Mouse (Mus musculus): ENCODE data around the gene Olfr974.
A peak's percentile ranks its signal among the peaks of the same experiment; 100 is the strongest.
"Not testable (repeated sequence)": the region's sequence is repeated elsewhere in the genome, so short reads cannot be mapped to it uniquely, and the experiment has no call there.

Olfr974 gene

DNA sequence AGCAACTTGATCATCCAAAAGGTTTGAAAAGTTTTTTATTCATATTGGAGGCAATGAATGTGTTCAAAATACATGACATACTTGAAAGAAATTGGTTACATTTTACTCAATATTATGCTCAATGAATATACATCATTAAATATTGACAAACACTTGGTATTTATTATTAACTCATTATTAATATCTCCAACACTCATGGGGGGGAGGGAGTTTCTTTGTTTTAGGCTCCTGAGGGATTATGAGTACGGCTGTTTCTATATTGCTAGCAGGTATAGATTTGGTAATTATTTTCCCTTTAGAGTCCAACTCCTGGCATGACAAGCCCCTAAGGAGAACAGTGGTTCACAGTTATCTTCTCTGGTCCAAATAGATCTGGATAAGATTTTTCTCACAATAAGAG, at the start of gene Olfr974:
Gene Olfr974 (plus strand): TSS at position 301 of the 400 bp plus-strand sequence.
- DNase-seq (ENCODE audit: low spot score) = no peak

DNA sequence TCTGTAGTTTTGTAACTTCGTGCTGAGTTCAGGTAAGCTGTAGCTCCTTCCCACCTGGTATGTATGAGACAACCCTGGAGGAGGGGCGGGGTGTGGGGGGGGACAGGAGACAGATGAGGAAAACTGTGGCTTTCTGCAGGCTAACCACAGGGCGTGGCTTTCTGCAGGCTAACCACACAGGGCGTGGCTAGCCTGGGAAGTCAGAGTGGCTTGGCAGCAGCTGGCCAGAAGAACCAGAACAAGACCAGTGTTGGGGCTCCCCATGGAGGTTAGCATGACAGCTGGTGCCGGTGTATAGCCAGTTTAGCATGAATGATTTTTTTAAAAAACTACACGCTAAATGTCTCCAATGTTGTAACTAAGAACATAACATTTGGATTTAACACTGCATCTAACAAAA, 32.2 kb upstream of the Olfr974 start:
- DNase-seq (ENCODE audit: low spot score) = peak; percentile 0

DNA sequence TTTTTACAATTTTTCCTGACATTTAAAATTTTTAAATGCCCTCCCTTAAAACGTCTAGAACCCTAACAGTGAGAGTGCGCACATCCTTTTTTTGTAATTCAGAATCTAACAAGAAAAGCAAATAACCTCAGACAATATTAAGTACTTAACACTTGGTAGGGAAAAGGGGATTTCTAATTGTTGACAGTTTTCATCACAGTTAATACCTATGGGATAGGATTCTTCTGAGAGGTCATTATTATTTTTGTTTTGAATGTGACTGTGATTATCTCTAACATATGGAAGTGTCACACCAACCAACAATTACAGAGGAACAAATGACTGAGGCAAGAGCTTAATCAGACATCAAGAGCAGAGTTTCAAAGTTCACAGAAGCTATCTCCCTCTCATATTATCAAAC, 30.3 kb upstream of the Olfr974 start, which contains the start of gene Olfr229:
Gene Olfr229 (plus strand): TSS at position 301 of the 400 bp plus-strand sequence.
- no peak for DNase-seq (ENCODE audit: low spot score)

DNA sequence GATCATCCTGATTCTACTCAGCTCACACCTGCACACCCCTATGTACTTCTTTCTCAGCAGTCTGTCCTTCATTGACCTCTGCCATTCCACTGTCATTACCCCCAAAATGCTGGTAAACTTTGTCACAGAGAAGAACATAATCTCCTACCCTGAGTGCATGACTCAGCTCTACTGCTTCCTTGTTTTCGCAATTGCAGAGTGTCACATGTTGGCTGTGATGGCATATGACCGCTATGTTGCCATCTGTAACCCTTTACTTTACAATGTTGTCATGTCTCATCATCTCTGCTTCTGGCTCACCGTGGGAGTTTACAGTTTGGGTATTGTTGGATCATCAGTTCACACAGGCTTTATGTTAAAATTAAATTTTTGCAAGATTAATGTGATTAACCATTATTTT, 27.4 kb upstream of the Olfr974 start:
- DNase-seq (ENCODE audit: low spot score) = no peak

DNA sequence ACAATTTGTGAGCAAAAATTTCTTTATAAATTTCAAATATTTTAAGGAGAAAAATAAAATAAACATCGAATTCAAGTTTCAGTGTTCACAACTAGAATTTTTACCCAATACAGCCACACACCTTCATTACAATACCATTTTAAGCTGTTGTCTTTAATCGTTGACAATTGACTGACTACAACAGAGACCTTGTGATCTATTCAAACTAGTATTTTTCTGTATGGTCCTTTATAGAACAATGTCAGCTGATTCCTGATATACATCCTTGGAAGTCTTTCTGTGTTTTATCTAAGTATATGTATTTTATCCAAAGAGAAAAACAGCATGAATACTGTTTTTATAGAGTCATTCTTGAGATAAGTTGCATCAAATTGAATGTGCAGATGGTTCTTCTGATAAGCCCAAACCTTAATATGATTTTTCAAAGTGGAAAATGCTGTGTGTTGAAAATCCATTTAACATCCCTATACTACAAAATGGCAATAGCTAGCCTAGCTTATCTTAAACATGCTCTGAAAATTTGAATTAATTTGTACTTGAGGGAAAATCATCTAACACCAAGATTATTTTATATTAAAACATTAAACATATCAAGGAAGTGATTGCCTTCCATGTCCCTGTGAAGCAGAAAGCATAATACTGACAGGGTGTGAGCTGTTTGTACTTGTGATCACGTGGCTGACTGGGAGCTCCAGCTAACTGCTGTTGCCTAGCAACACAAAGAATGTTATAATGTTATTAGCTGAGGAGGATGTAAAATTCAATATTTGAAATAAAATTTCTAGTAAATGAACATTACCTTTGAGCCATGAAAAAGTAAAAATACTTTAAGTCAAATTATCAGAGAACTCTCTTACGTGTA, 9.1 kb upstream of the Olfr974 start:
- DNase-seq (ENCODE audit: low spot score) = not testable (repeated sequence)

DNA sequence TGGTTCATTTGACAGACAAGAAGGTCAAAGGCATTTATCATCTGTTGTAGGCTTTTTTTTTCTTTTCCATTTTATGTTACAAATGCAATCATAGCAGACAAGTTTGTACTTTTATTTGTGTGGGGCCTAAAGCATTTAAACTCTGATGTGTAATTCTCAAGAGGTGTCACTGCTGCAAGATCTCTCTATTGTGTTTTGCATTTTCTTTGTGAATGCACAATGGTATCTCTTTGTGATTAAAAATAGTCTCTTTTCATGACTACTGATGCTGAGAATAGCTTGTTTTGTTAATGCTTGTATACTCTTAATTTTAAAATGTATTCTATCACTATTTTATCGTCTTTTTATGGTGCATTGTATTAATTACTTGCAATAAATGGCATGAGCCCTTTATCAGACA, 8.5 kb upstream of the Olfr974 start:
- DNase-seq (ENCODE audit: low spot score) = not testable (repeated sequence)

DNA sequence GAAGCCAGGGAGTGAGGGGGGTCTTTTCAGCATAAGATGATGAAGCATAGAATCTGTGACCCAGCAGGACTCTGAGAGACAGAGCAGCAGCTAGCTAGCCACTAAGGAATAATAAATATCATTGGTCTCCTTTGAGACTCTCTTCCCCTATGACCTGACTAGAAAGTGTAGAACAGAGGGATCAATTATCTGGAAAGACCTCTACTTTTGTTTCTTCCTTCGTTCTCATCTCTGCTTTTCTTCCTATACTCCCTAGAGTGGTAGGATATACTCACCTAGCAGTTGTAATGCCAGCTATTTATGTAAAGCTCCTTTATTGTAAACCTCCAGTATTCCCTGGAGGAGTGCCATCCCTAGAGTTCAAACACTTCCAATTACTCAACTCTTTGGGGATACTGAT, 14.6 kb downstream of the Olfr974 start, which contains the start of gene Olfr975:
Gene Olfr975 (minus strand): TSS at position 101 of the 400 bp plus-strand sequence.
- no peak for DNase-seq (ENCODE audit: low spot score)

DNA sequence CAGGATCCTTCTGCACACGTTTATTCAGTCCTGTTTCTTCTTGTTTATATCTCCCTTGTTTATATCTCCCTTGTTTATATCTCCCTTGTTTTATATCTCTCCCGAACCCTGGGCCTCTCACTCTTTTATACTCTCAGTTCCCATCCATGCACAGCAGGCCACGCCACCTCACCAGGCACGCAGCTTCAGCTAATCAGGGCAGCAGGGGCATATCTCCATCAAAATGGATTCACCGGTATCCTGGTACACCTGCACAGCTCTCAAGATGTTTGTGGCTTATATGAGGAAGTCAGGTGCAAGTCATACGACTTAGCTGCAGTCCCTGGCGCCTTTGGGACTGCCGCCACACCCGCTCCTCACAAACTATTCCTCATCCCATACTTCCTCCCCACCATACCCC, 23.7 kb downstream of the Olfr974 start, which contains the start of gene Olfr976:
Gene Olfr976 (minus strand): TSS at position 101 of the 400 bp plus-strand sequence.
- DNase-seq (ENCODE audit: low spot score) = not testable (repeated sequence)

DNA sequence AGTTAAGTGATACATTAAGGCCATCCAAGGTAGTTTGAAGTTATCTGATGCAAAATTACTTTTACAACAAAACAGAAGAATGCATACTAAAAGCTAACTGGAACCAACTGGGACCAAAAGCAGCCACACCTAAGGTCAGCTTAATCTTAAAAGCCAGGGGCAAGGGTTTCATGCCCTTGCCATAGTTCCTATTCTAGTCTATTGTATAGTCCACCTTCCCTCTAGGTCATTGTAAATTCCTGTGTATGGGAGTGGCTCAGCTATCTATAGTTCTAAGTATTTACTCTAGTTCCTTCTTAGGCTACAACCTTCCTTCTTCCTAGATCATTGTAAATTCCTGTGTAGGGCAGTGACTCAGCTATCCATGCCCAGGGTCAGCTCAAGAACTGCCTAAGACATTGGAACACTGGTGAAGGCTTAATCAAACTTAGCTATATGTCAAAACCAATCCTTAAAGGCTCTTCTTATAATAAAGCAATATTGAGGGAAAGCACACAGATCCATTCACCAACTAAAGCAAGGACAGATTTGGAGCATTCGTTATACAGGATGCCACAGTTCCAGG, 39.4 kb downstream of the Olfr974 start:
- DNase-seq (ENCODE audit: low spot score) = not testable (repeated sequence)

DNA sequence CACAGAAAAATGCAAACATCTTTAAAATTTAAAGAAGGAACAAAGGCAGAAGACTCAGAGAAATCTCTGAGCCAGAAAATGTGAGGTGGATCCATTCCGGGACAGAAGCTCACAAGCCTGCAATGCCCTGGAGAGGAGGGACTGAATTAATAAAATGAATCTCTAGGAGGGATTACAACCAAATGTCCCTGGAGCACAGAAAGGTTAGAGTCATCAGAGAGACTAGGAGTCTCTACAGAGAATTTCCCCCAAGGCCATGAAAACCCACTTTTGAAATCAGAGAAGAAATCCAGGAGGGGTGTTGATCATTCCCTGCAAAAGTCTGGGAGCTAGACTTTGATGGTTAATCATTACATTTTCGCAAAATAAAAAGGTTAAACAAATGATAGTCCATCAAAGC, 54.5 kb downstream of the Olfr974 start, which contains the start of gene Olfr978:
Gene Olfr978 (plus strand): TSS at position 301 of the 400 bp plus-strand sequence.
- DNase-seq (ENCODE audit: low spot score) = no peak
